Mouse (Mus musculus) heart, postnatal 36 days (tissue): ENCODE data around the gene Scube2. TPM values are rescaled to one million over a fixed set of nuclear protein-coding genes. Genes with fewer than 3 reads are reported as not detected.

Source experiments
- DNase-seq, 2 experiments: peaks; one replicate each; pipeline ENCODE4 v3.0.0; 2021 to 2022
- intact Hi-C: fragments of 180-260 bp; cut with DNase I; formaldehyde crosslinking; loops from one replicate; pipeline ENCODE4 v1.15.1; 2025
- total RNA-seq, 2 experiments: library from RNA; stranded (reverse); gene quantifications; 2 replicates each; pipeline ENCODE4 v1.2.3; 2021

Gene Scube2
- total RNA-seq, 2 experiments from 2014 or later: 19.3 to 21.1 TPM

- peak in 1 of 2 experiments; percentile 53 for DNase-seq
- intact Hi-C loops: loop anchor here (2.0 kb wide), 1 partner anchor 96 kb away; no protein-coding TSS in a partner anchor
Observed at GRCm38 (mm10) chr7:109804843-109805242, 60.6 kb downstream of the Scube2 start.

- intact Hi-C loops: loop anchor here (2.0 kb wide), 1 partner anchor 96 kb away; no protein-coding TSS in a partner anchor
Observed at GRCm38 (mm10) chr7:109804355-109804754, 61.1 kb downstream of the Scube2 start.

GRCm38 (mm10) chr7:109803516-109803915, 62.0 kb downstream of the Scube2 start:
- DNase-seq: no peak
- intact Hi-C loops: no loop called here

More at GRCm38 (mm10) chr7:109804355-109804754, 61.1 kb downstream of the Scube2 start:
- DNase-seq: peak; percentile 20 to 45

GRCm38 (mm10) chr7:109800626-109801025, 64.9 kb downstream of the Scube2 start:
- DNase-seq: no peak
- intact Hi-C loops: no loop called here

- DNase-seq: no peak
- intact Hi-C loops: no loop called here
Observed at GRCm38 (mm10) chr7:109799168-109799567, 66.3 kb downstream of the Scube2 start.

GRCm38 (mm10) chr7:109795564-109795963, 69.9 kb downstream of the Scube2 start:
- intact Hi-C loops: no loop called here
- no peak for DNase-seq

GRCm38 (mm10) chr7:109794556-109794955, 70.9 kb downstream of the Scube2 start:
- no peak for DNase-seq
- intact Hi-C loops: no loop called here

- DNase-seq: peak; percentile 53 to 55
- intact Hi-C loops: loop anchor here (1.0 to 2.0 kb wide), 2 partner anchors 84 to 100 kb away; no protein-coding TSS in a partner anchor
Observed at GRCm38 (mm10) chr7:109792759-109793158, 72.7 kb downstream of the Scube2 start.

- intact Hi-C loops: no loop called here
- DNase-seq: no peak
Observed at GRCm38 (mm10) chr7:109790818-109791217, 74.7 kb downstream of the Scube2 start.

- intact Hi-C loops: no loop called here
- DNase-seq: no peak
Observed at GRCm38 (mm10) chr7:109787860-109788259, 77.6 kb downstream of the Scube2 start.

- intact Hi-C loops: no loop called here
- DNase-seq: no peak
Observed at GRCm38 (mm10) chr7:109783281-109783680, 82.2 kb downstream of the Scube2 start.

- intact Hi-C loops: no loop called here
- DNase-seq: peak; percentile 52 to 60
Observed at GRCm38 (mm10) chr7:109781470-109782203, 83.8 kb downstream of the Scube2 start, which contains the start of gene Nrip3. Nrip3 (minus strand) TSS chr7:109782025.

GRCm38 (mm10) chr7:109781087-109781469, 84.4 kb downstream of the Scube2 start:
- intact Hi-C loops: no loop called here
- peak in 1 of 2 experiments; percentile 22 for DNase-seq

- no peak for DNase-seq
- intact Hi-C loops: no loop called here
Observed at GRCm38 (mm10) chr7:109772251-109772650, 93.2 kb downstream of the Scube2 start.

GRCm38 (mm10) chr7:109768699-109769383, 96.6 kb downstream of the Scube2 start:
- intact Hi-C loops: loop anchor here (5.0 kb wide), 1 partner anchor 527 kb away; no protein-coding TSS in a partner anchor
- DNase-seq: no peak

- DNase-seq: no peak
- intact Hi-C loops: loop anchor here (5.0 kb wide), 1 partner anchor 525 kb away; no protein-coding TSS in a partner anchor
Observed at GRCm38 (mm10) chr7:109767575-109768350, 97.7 kb downstream of the Scube2 start.

- intact Hi-C loops: no loop called here
Observed at GRCm38 (mm10) chr7:109764009-109764408, 101.5 kb downstream of the Scube2 start.

GRCm38 (mm10) chr7:109756291-109756690, 109.2 kb downstream of the Scube2 start:
- DNase-seq: no peak
- intact Hi-C loops: no loop called here

More at GRCm38 (mm10) chr7:109764009-109764408, 101.5 kb downstream of the Scube2 start:
- no peak for DNase-seq

GRCm38 (mm10) chr7:109754034-109754433, 111.4 kb downstream of the Scube2 start:
- DNase-seq: no peak
- intact Hi-C loops: no loop called here
